Mouse (Mus musculus): Measurements from ENCODE around the gene Fam185a. TPM values are rescaled to one million over a fixed set of nuclear protein-coding genes. Genes with fewer than 3 reads are reported as not detected.
A peak's percentile ranks its signal among the peaks of the same experiment; 100 is the strongest.

Gene Fam185a
- total RNA-seq, 2 experiments from 2014 or later = 20.7 to 22.3 TPM

DNA sequence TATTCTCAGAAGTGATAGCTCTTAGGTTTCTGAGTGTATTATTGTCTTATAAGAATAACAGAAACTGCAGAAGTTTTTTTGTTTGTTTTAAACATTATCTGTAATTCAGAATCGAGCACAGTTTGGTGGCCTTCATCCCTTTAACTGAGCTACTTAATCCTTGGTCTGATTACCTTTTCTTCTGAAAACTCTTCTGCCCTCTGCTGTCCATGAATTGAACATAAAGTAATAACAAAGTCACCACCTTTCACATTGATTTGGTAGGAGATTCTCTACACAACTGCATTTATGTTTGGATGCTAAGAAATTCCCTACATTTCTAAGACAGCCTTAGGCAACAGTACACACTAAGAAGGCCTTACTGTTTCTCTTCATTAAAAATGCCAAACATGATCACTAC is 4.1 kb upstream of the Fam185a start:
- DNase-seq = peak; percentile 18 to 72

DNA sequence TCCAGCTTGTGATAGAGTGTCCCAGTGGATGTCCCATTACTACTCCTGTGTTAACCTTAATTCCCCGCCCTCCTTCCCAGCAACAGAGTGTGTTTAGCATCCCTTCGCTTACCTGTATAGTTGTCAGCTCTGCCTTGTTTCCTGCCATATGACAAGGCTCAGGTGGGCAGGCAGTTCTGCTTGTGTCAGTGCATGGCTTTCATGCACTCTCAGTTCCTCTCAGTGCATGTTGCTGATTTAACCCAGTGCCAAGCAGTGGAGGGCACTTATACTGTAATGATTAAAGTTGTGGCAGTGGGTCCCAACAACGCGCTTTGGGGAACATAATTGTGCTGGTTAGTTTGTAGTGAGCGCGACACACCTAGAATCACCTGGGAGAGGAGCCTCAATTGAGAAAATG is 1.9 kb downstream of the Fam185a start:
- DNase-seq = no peak

DNA sequence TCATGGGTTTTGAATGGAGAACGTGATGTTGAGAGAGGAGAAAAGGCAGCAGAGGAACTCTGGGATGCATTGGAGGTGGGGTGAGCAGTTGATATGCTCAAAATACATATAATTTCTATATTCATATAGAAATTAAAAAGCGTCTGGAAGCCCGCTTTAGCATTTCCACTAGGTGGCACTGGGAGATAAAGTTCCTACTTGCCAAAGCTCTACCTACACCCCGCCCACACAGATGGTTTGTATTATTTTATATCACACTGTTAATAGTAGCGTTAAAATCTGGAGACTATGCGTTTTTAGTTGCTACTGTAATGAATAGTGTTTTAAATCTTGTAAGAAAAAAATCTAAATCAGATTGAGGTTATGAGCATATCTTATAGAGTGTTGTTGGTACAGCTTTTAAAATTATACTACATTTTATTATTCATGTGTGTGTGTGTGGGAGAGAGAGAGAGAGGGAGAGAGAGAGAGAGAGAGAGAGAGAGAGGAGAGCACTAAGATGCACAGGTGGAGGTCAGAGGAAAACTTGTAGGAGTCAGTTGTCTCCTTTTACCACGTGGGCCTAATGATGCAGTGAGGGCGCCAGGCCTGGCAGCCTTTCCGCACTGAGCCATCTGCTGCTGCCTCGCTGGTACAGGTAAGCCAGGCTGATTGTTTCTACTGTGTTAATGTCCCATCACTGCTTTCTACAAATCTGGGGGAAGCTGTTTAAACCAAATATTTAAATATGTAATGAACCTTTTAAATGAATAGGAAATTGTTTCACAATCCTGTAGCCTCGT is 9.6 kb downstream of the Fam185a start:
- peak in 1 of 2 experiments; percentile 13 for DNase-seq

DNA sequence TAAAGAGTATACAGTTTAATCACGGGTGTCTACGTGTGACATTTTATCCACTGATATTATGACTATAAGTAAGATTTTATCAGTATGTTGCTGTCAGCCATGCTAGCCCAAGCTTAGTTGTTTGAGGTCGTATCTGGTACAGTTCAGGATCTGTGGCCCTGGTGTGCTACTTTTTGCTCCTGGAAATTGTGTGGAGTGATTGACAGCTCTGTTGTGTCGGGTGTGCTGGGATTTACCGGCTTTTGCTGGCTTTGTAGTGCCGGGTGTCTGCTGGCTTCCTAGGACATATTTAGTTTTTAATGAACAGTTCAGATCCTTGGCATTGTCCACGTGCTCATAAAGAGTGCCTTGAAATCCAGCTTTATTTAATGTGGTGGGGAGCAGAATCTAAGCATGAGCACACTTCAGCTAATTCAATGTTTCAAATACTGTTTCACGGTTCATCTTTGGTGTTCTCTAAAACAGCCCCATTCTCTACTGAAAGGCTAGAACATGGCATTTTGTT is 11.8 kb downstream of the Fam185a start:
- DNase-seq = no peak

GRCm38 (mm10) chr5:21438428-21438827 is 13.7 kb downstream of the Fam185a start:
- no peak for DNase-seq

DNA sequence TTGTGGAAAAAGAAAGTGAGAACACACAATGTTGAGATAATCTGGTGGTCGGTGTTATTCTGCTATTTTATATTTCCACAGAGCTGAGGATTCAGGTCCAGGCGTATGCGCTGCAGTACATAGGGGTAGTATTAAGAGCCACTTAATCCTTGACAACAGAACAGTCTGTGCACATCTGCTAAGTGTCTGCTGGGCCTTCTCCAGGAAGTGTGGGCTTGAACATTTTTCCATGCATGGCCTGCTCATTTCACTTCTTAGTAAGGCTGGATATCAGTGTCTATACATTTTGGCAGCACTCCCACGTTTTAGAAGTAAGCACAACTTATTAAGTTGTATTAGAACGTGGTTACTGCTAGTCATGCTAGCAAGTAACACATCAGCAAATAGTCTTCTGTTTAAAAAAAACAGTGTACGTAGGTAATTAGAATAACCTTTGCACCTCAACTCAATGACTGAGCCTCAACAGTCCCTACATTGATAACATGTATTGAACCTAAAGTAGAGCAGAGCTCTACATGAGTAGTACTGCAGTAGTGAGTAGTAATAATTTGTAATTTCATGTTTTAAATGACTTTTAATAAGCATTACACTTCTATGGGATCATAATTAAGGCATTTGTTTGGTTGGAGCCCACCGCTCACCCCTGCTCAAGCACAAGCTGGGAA is 14.8 kb downstream of the Fam185a start:
- no peak for DNase-seq

DNA sequence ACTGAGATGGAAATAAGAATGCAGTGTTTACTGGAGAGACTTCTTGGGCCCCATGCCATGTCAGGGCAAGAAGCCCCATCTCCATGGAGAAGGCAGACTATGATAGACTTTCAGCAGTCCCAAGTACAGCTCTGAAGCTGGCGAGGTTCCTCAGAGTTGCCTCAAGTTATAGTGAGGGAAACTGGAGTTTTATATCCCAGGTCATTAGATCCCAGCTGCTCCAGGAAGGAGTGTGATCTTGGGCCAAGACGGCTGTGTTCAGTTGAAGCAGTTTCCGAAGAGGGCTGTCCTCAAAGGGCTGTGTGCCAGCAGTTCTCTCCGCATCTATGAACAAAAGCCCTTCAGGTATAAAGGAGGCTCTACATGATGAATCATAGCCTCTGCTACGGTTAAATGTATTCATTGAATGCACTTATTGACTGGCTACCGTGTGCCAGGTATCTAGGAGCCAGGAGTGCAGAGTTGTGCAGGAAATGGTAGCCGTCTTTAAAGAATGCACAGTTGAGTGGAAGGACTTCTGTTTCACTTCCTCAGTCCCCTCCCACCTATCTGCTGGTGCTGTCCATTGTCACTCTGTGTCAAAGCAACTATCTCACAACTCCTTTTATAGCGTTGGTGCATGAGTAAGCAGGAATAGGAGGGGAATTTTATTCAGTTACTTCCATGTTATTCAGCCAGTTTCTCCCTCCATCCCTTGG is 16.2 kb downstream of the Fam185a start:
- DNase-seq = peak; percentile 22 to 28

GRCm38 (mm10) chr5:21467387-21467786 is 42.6 kb downstream of the Fam185a start:
- DNase-seq = no peak

- DNase-seq = no peak
Measured at GRCm38 (mm10) chr5:21468100-21468499, 43.3 kb downstream of the Fam185a start.

- no peak for DNase-seq
Measured at GRCm38 (mm10) chr5:21478428-21478827, 53.7 kb downstream of the Fam185a start.

- DNase-seq = no peak
Measured at GRCm38 (mm10) chr5:21479746-21480145, 55.0 kb downstream of the Fam185a start.

DNA sequence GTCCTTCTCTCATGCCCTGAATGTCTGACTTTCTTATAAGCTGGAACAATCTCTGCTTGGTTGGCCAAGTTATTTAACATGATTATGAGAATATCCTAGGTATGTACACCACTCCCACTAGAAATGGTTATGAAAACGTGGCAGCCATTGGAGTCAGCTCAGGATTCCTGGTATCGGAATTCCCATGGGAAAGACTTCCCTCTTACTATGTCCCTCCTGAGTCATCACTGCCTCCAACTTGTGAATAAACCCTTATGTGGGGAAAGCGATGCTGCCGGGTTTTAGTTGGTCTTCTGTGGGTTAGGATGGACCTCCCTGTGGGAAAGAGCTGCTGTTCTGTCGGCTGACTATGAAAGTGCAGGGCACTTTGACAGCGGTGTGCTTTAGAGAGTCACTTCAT is 56.8 kb downstream of the Fam185a start:
- DNase-seq = no peak

GRCm38 (mm10) chr5:21482446-21483222 is 57.9 kb downstream of the Fam185a start:
- no peak for DNase-seq

DNA sequence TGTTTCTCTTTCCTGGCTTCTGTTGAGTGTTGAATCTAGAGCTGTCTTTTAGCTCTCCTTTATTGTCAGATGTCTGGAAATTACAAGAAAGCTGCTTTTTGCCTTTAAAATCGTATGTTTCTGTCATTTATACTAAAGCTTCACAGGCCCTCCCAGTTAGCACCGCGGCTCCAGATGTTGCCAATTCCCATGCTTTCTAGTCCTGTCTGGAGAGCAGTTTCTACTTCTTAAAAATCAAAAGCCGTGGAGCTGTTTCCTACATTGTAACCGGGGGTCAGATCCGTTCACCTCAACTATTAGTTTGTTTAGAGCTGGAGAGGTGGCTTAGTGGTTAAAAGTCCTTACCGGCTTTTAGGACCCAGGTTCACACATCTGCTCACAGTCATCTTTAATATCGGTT is 58.5 kb downstream of the Fam185a start:
- DNase-seq = no peak

DNA sequence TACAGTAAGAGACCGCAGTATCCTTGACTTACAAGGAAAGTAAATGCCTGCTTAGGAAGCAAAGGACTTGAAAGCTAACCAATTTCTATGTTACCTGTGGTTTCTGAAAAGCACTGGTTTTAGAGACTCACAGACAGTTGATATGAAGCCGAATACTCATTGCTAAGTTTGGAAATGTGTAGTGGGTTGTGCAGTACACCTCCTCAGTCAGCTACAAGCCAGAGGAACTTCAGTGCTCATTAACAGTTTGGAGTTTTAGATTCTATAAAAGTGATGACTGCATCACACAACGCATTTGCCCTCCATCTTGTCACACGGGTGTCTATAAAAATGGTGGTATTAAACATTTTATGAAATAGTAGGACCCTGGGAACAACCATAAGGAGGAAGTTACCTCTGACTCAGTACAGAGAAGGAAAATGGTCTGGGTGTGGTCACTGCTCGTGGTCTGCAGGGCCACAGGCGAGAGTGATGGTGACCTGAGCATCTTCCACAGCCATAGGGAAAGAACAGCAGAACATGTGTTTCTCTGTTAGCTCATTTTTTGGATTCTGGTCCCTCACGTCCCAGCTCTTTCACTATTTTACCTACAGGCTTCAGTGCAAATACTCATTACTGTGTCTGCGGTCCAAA is 60.6 kb downstream of the Fam185a start:
- DNase-seq = no peak

- DNase-seq = no peak
Measured at GRCm38 (mm10) chr5:21486798-21487197, 62.0 kb downstream of the Fam185a start.

DNA sequence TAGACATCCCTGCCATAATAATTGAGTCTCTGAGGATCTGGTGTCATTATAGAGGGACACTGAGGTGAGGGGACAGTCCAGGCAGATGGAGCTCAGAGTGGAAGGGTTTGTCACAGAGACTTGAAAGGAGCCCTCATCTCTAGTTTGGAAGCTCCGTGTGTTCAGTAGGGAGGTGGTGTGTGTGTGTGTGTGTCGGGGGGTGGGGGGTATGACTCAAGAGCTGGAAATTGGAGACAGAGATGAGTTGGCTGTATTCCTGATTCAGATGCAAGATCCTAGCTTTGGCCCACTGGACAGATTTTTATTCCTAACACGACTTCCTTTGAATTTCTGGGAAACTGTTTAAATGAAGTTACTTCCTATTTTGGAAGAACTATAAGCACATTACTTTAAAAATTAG is 62.5 kb downstream of the Fam185a start:
- DNase-seq = no peak

GRCm38 (mm10) chr5:21487716-21488115 is 63.0 kb downstream of the Fam185a start:
- DNase-seq = peak in 1 of 2 experiments; percentile 24

DNA sequence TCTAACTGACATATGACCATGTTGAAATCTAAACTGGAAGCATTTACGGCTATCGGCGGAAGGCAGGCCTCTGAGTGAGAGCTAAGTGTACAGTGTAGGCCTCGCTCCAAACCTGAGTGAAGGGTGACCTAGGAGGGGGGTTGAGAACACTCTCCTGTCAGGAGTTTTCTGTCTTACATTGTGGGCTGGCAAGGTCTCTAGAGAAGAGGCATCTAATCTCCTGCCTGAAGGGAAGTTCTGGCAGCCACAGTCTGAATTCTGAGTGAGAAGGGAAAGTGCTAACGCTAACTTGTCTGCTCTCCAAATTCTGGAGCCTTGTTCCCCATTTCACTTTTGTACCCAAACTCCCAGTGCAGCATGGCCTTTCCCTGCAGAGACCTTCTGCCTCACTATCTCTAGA is 63.7 kb downstream of the Fam185a start:
- peak; percentile 45 to 62 for DNase-seq

- DNase-seq = no peak
Measured at GRCm38 (mm10) chr5:21489135-21489534, 64.4 kb downstream of the Fam185a start.

GRCm38 (mm10) chr5:21491469-21491868 is 66.7 kb downstream of the Fam185a start:
- no peak for DNase-seq

GRCm38 (mm10) chr5:21492213-21492612 is 67.5 kb downstream of the Fam185a start:
- DNase-seq = no peak

Measured in heart, adult 18-20 months (tissue).